Mouse (Mus musculus): ENCODE results near the gene Satb1. TPM values are rescaled to one million over a fixed set of nuclear protein-coding genes. Genes with fewer than 3 reads are reported as not detected.

Gene Satb1
- polyA plus RNA-seq, 1 experiment from 2014 or later, result 19.7 TPM

DNA sequence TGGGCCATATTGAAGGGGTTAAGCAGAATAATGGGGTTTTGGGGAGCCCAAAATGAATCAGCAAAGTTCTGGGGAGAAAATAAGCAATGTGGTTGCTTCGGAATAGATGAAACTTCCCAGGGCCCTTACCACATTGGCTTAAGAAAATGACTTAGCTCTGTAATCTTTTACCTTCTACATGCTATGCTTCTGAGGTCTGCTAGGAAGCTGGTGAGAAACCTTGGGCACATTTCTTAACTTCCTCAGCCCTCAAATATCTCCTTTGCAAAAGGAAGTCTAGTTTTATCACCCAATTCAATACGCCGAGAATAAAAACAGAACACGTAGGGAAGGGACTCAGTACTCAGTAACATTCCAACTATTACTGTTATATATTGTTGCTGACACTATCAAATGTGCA lies 80.9 kb downstream of the Satb1 start:
- Histone ChIP-seq H3K4me3 (no peak overlapping the region), H3K27ac (no peak overlapping the region), H3K4me1 (peaks cover 14% of the 10 kb centered on the region), H3K9me3 (no peaks in the 10 kb centered on the region), H3K27me3 (ENCODE audit: poor library complexity, severe bottlenecking) (no peaks in the 10 kb centered on the region), H3K36me3 (replicated peaks) (peaks cover 5% of the 10 kb centered on the region; the same call in 1 of the 2 replicates)
- no peak for DNase-seq (ENCODE audit: extremely low spot score, low spot score)
- 84% methylated on average over 4 of the region's 4 CpGs for WGBS

- Histone ChIP-seq H3K4me1 (peaks cover 19% of the 10 kb centered on the region), H3K27me3 (ENCODE audit: poor library complexity, severe bottlenecking) (no peaks in the 10 kb centered on the region), H3K36me3 (replicated peaks) (peaks cover 23% of the 10 kb centered on the region), H3K27ac (no peak overlapping the region), H3K4me3 (no peak overlapping the region), H3K9me3 (no peaks in the 10 kb centered on the region)
- WGBS, result 83% methylated on average over 9 of the region's 9 CpGs
- DNase-seq (ENCODE audit: extremely low spot score, low spot score), result no peak
These were observed 85.9 kb downstream of the Satb1 start for GRCm38 (mm10) chr17:51747204-51747603.

- WGBS, result 84% methylated on average over 10 of the region's 10 CpGs
- Histone ChIP-seq H3K27ac (no peak overlapping the region), H3K36me3 (replicated peaks) (peaks cover 55% of the 10 kb centered on the region), H3K4me1 (peaks cover 18% of the 10 kb centered on the region), H3K27me3 (ENCODE audit: poor library complexity, severe bottlenecking) (no peaks in the 10 kb centered on the region), H3K4me3 (no peak overlapping the region), H3K9me3 (no peaks in the 10 kb centered on the region)
- no peak for DNase-seq (ENCODE audit: extremely low spot score, low spot score)
These were observed 90.6 kb downstream of the Satb1 start for GRCm38 (mm10) chr17:51742502-51742901.

- peaks cover 55% of the 10 kb centered on the region for H3K36me3 ChIP-seq (replicated peaks)
- WGBS, result 94% methylated on average over 10 of the region's 10 CpGs
- no peak for DNase-seq (ENCODE audit: extremely low spot score, low spot score)
These were observed 92.0 kb downstream of the Satb1 start for GRCm38 (mm10) chr17:51741126-51741525.

GRCm38 (mm10) chr17:51740246-51740645 lies 92.8 kb downstream of the Satb1 start:
- Histone ChIP-seq H3K4me1 (peaks cover 18% of the 10 kb centered on the region), H3K27ac (no peak overlapping the region), H3K36me3 (replicated peaks) (peaks cover 55% of the 10 kb centered on the region), H3K27me3 (ENCODE audit: poor library complexity, severe bottlenecking) (no peaks in the 10 kb centered on the region), H3K9me3 (no peaks in the 10 kb centered on the region), H3K4me3 (no peak overlapping the region)
- no peak for DNase-seq (ENCODE audit: extremely low spot score, low spot score)
- 92% methylated on average over 15 of the region's 15 CpGs for WGBS

More at GRCm38 (mm10) chr17:51741126-51741525, 92.0 kb downstream of the Satb1 start:
- Histone ChIP-seq H3K27me3 (ENCODE audit: poor library complexity, severe bottlenecking) (no peaks in the 10 kb centered on the region), H3K4me3 (no peak overlapping the region), H3K27ac (no peak overlapping the region), H3K4me1 (peaks cover 16% of the 10 kb centered on the region), H3K9me3 (no peaks in the 10 kb centered on the region)

DNA sequence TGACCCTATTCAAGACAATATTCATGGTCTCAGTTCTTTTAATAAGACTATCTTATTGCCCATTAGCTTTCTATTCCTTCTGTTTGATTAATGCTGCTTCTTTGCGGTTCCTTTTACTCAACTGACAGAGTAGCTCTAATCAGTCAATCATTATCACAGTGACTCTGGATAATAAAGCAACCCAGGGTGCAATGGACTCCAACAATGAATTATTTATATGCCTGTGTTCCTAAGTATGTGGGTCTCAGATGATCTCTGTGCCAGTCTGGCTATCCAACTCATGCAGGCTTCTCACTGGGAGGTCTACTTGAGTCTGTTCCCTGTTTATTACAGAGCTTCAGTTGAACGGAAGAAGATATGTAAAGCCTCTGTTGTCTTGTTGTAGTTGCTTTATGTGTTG lies 108.6 kb downstream of the Satb1 start:
- Histone ChIP-seq H3K27me3 (ENCODE audit: poor library complexity, severe bottlenecking) (no peaks in the 10 kb centered on the region), H3K4me3 (no peak overlapping the region), H3K36me3 (replicated peaks) (no peaks in the 10 kb centered on the region), H3K9me3 (no peaks in the 10 kb centered on the region), H3K4me1 (no peaks in the 10 kb centered on the region), H3K27ac (no peak overlapping the region)
- DNase-seq (ENCODE audit: extremely low spot score, low spot score), result no peak
- 75% methylated on average over 2 of the region's 2 CpGs for WGBS

DNA sequence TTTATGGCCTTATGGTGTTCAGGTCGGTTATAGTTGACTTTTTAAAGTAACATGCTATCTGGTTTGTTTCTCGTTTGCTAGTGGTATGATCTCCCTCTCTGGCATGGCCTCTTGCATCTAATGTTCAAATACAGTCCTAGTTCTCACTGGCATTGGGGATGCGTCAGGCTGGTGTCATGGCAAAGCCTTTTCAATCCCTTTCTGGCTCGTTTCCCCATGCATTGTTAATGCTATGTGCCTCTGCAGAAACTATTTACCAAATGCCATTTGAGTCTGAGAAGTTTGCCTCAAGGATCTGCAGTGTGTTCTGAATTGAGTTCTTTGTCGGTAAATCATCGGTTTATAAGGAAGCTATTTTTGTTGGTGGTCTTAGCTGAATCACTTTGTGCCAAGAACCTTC lies 137.4 kb downstream of the Satb1 start:
- Histone ChIP-seq H3K4me3 (no peak overlapping the region), H3K27me3 (ENCODE audit: poor library complexity, severe bottlenecking) (no peaks in the 10 kb centered on the region), H3K4me1 (no peaks in the 10 kb centered on the region), H3K27ac (no peak overlapping the region), H3K9me3 (no peaks in the 10 kb centered on the region), H3K36me3 (replicated peaks) (no peaks in the 10 kb centered on the region)
- 69% methylated on average over 6 of the region's 6 CpGs for WGBS
- no peak for DNase-seq (ENCODE audit: extremely low spot score, low spot score)

- WGBS, result 56% methylated on average over 2 of the region's 2 CpGs
- DNase-seq (ENCODE audit: extremely low spot score, low spot score), result no peak
- Histone ChIP-seq H3K27ac (no peak overlapping the region), H3K4me1 (no peaks in the 10 kb centered on the region), H3K9me3 (no peaks in the 10 kb centered on the region), H3K27me3 (ENCODE audit: poor library complexity, severe bottlenecking) (no peaks in the 10 kb centered on the region), H3K36me3 (replicated peaks) (no peaks in the 10 kb centered on the region), H3K4me3 (no peak overlapping the region)
These were observed 137.8 kb downstream of the Satb1 start for GRCm38 (mm10) chr17:51695271-51695670.

DNA sequence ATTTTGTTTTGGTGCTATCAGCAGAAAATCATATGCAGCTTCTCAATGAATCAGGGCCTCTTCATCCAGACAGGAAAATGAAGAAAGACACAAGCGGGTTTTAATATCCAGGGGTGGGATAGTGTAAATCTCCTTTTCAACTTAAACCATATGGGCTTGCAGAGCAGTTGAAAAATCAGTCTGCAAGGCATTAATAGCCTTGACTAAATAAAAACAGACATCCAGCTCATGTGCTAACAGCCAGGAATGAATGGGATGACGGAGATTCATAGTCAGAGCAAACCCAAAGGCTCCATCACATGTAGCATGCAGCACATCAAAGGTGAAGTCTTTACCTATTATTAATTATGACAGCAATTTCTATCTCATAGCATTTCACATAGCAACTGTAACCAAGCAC lies 142.6 kb downstream of the Satb1 start:
- Histone ChIP-seq H3K4me1 (no peaks in the 10 kb centered on the region), H3K27me3 (ENCODE audit: poor library complexity, severe bottlenecking) (no peaks in the 10 kb centered on the region), H3K27ac (no peak overlapping the region), H3K9me3 (no peaks in the 10 kb centered on the region), H3K4me3 (no peak overlapping the region), H3K36me3 (replicated peaks) (no peaks in the 10 kb centered on the region)
- 70% methylated on average over 2 of the region's 2 CpGs for WGBS
- no peak for DNase-seq (ENCODE audit: extremely low spot score, low spot score)

DNA sequence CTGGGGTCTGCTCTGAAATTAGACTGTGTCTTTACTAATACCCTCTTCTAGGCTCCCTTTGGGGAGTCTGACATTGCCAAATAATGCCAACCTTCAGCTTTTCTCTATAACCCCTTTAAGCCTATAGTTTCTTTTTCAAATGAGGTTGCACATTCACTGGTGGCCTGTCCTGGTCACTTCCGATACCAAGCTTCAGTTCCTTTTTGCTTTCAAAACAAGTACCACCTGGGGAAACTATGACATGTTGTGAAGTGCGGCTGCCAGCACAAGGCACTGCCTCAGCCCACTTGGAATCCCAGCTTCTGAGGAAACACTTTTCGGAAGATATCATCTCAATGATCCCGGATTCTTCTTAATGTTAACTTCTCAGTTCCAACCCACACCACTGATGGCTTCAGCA lies 145.9 kb downstream of the Satb1 start:
- Histone ChIP-seq H3K4me3 (no peak overlapping the region), H3K9me3 (no peaks in the 10 kb centered on the region), H3K27me3 (ENCODE audit: poor library complexity, severe bottlenecking) (no peaks in the 10 kb centered on the region), H3K27ac (no peak overlapping the region), H3K36me3 (replicated peaks) (no peaks in the 10 kb centered on the region), H3K4me1 (no peaks in the 10 kb centered on the region; the same call in 1 of the 2 replicates)
- DNase-seq (ENCODE audit: extremely low spot score, low spot score), result no peak
- WGBS, result 94% methylated on average over 4 of the region's 4 CpGs
